Mouse (Mus musculus) thymus, adult 2 months (tissue): ENCODE data around the gene Pcyox1.

ENCODE experiments used
- CTCF ChIP-seq: fragments of 200-500 bp; IDR thresholded peaks from 2 replicates; pipeline ENCODE4 v1.5.1; 2012; ENCODE audit warnings: mild to moderate bottlenecking, control low read depth, low read length, moderate library complexity, borderline replicate concordance; ENCODE audit not compliant: control insufficient read depth, poor library complexity, insufficient read depth; ENCODE audit errors: extremely low read depth
- POLR2A ChIP-seq: fragments of 200-500 bp; IDR thresholded peaks from 2 replicates; pipeline ENCODE4 v1.6.1; 2012; ENCODE audit warnings: mild to moderate bottlenecking, low read length, control low read depth, moderate library complexity; ENCODE audit not compliant: control insufficient read depth, poor library complexity, insufficient read depth; ENCODE audit errors: extremely low read depth

- TF ChIP-seq POLR2A, result no peak
- no peak for TF ChIP-seq CTCF
Measured at GRCm38 (mm10) chr6:86439531-86439930, 42.6 kb upstream of the Pcyox1 start.
